Mouse (Mus musculus): ENCODE data around the gene Rpp30. TPM values are rescaled to one million over a fixed set of nuclear protein-coding genes. Genes with fewer than 3 reads are reported as not detected.

The Rpp30 gene
- 23.8 and 29.5 TPM in 2 replicates for polyA plus RNA-seq (2011; ENCODE audit: insufficient read length, low read depth, missing spikeins)

DNA sequence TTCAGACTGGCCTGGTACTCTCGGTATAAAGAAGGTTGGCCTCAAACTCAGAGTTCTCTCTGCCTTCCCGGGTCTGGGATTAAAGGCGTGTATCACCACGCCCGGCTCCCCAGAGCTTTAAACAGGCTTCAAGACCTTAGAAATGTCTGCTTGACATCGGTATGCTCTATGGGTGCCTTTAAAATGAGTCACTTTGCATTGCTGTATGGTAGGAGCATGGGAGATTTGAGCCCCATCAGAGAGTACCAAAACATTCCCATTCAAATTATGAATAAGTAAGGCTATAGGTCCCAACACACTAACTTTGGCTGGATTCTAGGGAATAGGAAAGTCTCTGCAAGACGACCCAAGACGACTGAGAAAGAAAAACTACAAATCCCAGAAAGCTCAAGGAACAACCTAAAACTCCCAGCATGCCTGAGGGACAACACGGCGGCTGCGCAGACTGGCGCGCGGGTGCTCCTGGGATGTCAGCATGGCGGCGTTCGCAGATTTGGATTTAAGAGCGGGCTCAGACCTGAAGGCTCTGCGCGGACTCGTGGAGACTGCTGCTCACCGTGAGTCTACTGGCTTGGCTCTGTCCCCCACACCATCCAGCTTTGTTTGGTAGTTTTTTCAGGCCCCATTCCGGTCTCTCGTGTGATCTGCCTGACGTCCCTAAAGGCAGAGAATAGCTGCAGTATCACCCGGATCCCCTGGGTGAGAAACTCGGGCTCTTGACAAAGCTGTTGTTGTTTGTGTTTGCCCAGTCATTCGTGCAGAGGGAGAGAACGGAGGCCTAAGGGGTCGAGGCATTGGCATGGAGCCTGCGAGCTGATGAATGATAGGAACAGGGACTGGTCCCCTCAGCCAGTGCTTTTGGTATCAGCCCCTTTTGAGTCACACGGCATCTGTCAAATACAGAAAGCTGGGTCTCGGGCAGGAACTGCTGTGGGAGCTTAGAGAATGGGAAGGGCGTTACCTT is at the start of gene Rpp30:
Gene Rpp30 (plus strand): TSS at position 455 of the 964 bp plus-strand sequence.
- TF ChIP-seq POLR2A (IDR thresholded peaks at IDR 0.05; ENCODE audit: low read depth, low read length) (peak; percentile 63), CTCF (IDR thresholded peaks at IDR 0.05; ENCODE audit: borderline replicate concordance, insufficient read depth, low read length) (no peak)
- H3K27ac ChIP-seq (ENCODE audit: insufficient read depth, low read length), result peak within 1 kb of the TSS; percentile 88
- H3K4me3 ChIP-seq (ENCODE audit: insufficient read depth, low read length), result peak within 1 kb of the TSS; percentile 93
- H3K4me1 ChIP-seq (ENCODE audit: control insufficient read depth, insufficient read depth, low read length), result no peaks in the 10 kb centered on the region; the same call in 1 of the 2 replicates

DNA sequence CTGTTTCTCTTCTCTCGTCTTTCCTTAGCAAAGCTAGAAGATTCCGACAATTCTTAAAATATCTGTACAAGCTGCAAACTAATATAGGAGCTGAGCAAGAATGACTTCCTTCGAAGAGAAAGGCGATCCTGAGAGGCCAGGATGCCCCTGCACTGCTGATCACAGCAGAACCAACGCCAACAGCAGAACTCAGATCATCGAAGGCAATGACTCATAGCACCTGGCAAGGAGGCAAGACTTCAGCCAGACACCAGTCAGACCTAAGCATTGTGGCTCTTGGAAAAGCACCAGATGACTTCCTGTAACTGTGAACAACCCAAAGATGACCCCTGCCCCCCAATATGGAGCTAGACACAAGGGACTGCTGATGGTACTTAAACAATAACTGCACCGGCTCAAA is 37.5 kb upstream of the Rpp30 start:
- H3K27ac ChIP-seq (ENCODE audit: insufficient read depth, low read length), result no peak overlapping the region
- H3K4me3 ChIP-seq (ENCODE audit: insufficient read depth, low read length), result no peak overlapping the region
- TF ChIP-seq POLR2A (IDR thresholded peaks at IDR 0.05; ENCODE audit: low read depth, low read length), result no peak
- no peak for TF ChIP-seq CTCF (IDR thresholded peaks at IDR 0.05; ENCODE audit: borderline replicate concordance, insufficient read depth, low read length)
- H3K4me1 ChIP-seq (ENCODE audit: control insufficient read depth, insufficient read depth, low read length), result no peaks in the 10 kb centered on the region

DNA sequence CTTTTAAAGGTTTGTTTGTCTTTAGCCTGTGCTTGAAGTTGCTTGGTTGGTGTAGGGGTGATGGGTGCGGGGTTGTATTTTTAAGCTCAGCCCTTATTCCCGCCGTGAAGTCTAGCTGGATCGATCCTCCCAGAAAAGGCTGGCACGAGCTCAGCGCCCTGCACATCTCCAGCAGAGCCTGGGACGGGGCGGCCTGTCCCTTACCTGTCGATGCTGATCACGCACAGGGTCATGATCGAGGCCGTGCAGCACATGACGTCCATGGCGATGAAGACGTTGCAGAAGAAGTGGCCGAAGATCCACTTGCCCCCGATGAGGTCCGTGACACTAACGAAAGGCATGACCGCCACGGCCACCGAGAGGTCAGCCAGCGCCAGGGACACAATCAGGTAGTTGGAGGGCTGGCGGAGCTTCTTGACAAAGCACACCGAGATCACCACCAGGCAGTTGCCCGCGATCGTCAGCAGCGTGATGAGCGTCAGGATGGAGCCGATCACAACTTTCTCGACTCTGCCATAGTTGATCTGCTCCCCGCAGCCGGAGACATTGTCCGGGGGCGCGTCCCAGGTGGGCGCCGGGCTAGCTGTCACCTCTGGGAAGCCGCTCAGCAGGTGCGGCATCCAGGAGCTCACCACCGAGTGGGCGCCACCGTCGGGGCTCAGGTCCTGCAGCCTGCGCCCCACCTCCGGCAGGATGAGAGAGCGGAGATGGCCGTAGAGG is 26.9 kb upstream of the Rpp30 start:
- Histone ChIP-seq H3K27ac (ENCODE audit: insufficient read depth, low read length) (no peak overlapping the region), H3K4me1 (ENCODE audit: control insufficient read depth, insufficient read depth, low read length) (no peaks in the 10 kb centered on the region), H3K4me3 (ENCODE audit: insufficient read depth, low read length) (peak overlapping the region; percentile 32)
- TF ChIP-seq POLR2A (IDR thresholded peaks at IDR 0.05; ENCODE audit: low read depth, low read length) (no peak), CTCF (IDR thresholded peaks at IDR 0.05; ENCODE audit: borderline replicate concordance, insufficient read depth, low read length) (no peak)

DNA sequence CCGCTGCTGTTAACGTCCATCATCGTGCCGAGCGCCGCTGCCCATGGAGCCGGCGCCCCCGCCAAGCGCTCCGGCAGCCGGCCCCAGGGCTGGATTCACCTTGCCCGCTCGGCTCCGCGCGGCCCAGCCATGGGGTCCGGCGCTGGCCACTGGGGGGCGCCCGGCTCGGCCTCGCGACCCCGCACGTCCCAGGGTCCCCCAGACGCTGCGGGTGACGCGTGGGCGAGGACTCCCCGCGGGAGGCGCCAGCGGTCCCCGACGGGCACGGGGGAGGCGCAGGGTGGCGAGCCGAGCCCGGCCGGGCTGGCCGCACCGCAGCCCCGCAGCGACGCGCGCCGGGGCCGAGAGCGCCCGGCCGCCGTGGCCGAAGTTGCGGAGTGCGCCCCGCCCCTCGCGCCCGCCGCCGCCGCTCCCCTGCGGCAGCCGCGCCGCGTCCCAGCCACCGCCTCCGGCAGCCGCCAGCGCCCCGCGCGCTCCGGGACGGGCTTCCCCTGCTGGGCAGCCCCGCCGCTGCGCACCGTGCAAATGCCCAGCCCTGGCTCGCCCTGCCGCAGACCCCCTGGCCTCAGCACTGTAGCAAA is 26.2 kb upstream of the Rpp30 start, which contains the start of gene Htr7:
Gene Htr7 (minus strand): TSS at position 277 of the 581 bp plus-strand sequence.
- H3K4me3 ChIP-seq (ENCODE audit: insufficient read depth, low read length), result peak within 1 kb of the TSS; percentile 32
- H3K4me1 ChIP-seq (ENCODE audit: control insufficient read depth, insufficient read depth, low read length), result no peaks in the 10 kb centered on the region
- H3K27ac ChIP-seq (ENCODE audit: insufficient read depth, low read length), result no peak within 1 kb of the TSS
- TF ChIP-seq POLR2A (IDR thresholded peaks at IDR 0.05; ENCODE audit: low read depth, low read length), result no peak
- TF ChIP-seq CTCF (IDR thresholded peaks at IDR 0.05; ENCODE audit: borderline replicate concordance, insufficient read depth, low read length), result no peak

DNA sequence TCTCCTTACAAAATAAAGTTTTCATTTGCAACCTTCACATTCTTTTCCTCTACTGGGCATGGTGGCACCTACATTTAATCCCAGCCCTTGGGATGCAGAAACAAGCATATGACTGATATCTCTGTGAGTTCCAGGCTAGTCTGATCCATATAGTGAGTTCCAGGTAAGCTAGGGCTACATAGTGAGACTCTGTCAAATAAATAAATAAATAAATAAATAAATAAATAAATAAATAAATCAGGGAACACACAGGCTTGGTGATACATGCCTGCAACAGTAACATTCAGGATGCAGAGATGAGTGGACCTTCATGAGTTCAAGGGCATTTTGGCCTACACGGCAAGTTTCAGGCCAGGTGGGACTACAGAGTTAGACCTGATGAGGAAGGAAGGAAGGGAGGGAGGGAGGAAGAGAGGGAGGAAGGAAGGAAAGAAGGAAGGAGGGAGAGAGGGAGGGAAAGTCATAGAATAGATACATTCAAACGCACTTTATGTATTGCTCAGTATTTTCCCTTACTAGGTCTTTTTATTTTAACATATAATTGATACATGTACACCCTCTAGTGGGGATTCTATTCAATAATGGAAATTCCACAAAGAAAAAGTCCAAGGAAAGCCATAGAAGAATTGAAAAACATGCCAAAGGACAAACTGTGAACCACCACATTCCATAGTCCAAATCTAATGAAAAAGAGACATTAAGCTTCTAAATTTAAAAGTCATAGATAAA is 20.6 kb upstream of the Rpp30 start:
- no peak for TF ChIP-seq POLR2A (IDR thresholded peaks at IDR 0.05; ENCODE audit: low read depth, low read length)
- no peak for TF ChIP-seq CTCF (IDR thresholded peaks at IDR 0.05; ENCODE audit: borderline replicate concordance, insufficient read depth, low read length)
- no peaks in the 10 kb centered on the region for H3K4me1 ChIP-seq (ENCODE audit: control insufficient read depth, insufficient read depth, low read length)
- no peak overlapping the region for H3K4me3 ChIP-seq (ENCODE audit: insufficient read depth, low read length)
- no peak overlapping the region for H3K27ac ChIP-seq (ENCODE audit: insufficient read depth, low read length)

DNA sequence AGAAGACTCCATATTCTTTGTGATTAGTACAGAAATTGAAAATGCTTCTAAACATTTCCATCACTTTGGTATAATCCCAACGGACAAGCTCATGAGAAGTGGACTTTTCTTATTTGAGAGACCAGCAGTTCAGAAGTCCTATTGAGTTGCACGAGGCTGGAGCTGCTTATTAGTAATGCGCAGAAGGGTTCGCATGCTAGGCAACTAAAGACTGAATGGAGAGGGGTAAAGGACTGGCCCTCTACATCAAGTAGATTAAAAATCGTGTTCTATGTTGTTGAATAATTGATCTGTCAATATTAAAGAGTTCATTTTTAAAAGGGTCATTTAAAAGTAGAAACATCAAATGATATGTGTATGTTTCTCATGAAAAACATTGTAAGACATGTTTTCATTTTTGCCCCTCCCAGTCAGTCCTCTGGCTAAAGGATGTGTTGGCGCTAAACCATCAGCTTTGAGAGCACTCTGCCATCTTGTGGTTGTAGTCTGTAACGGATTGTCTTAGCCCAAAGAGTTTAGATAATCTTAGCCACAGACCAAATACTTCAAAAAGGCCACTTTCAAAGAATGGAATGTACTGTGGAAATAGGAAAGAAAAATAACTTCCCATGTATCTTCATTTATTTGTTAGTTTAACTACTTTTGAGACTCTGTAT is 782 bp upstream of the Rpp30 start:
- Histone ChIP-seq H3K27ac (ENCODE audit: insufficient read depth, low read length) (peak overlapping the region; percentile 88), H3K4me1 (ENCODE audit: control insufficient read depth, insufficient read depth, low read length) (no peaks in the 10 kb centered on the region; the same call in 1 of the 2 replicates), H3K4me3 (ENCODE audit: insufficient read depth, low read length) (peak overlapping the region; percentile 93; the same call in 1 of the 2 replicates)
- TF ChIP-seq POLR2A (IDR thresholded peaks at IDR 0.05; ENCODE audit: low read depth, low read length) (no peak), CTCF (IDR thresholded peaks at IDR 0.05; ENCODE audit: borderline replicate concordance, insufficient read depth, low read length) (0 out of 2 replicates have a peak, but pooled peaks have one; percentile 15)

DNA sequence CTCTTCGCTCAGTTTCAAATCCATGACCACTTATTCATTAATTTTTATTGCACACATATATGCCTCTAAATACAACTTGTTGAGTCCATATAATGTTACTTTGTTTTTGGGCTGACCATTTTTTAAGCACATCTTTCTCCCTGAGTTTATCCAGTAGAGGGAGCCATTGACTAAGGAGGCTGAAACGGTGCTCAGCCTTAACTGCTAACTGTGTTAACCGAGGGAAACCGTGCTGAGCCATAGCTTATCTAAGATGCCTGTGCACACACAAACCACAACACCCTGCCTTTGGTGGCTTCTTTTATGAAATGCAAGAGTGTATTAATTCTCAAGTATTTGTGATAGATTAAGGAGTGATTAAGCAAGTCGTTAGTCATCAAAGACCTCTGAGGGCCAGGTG is 7.3 kb downstream of the Rpp30 start:
- no peak overlapping the region for H3K4me3 ChIP-seq (ENCODE audit: insufficient read depth, low read length)
- H3K27ac ChIP-seq (ENCODE audit: insufficient read depth, low read length), result no peak overlapping the region
- TF ChIP-seq CTCF (IDR thresholded peaks at IDR 0.05; ENCODE audit: borderline replicate concordance, insufficient read depth, low read length) (peak; percentile 30; the same call in 1 of the 2 replicates), POLR2A (IDR thresholded peaks at IDR 0.05; ENCODE audit: low read depth, low read length) (no peak)
- no peaks in the 10 kb centered on the region for H3K4me1 ChIP-seq (ENCODE audit: control insufficient read depth, insufficient read depth, low read length)

DNA sequence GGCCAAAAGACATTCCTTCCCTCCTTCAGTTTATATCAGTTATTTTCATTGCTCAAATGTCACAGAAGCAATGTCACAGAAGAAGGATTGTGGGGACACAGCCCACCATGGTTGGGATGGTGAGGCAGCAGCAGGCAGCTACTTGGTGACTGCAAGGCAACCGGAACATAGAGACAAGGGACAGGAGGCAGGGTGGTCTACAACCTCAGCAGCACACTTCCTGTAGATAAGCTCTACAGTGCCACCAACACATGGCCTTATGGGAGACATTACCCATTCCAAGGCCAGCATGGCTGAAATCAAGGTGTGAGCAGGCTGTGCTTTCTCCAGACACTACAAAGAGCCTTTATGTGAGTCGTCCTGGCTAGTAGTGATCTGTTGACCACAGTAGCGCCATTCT is 13.7 kb downstream of the Rpp30 start:
- H3K4me3 ChIP-seq (ENCODE audit: insufficient read depth, low read length), result no peak overlapping the region
- no peak overlapping the region for H3K27ac ChIP-seq (ENCODE audit: insufficient read depth, low read length)
- TF ChIP-seq POLR2A (IDR thresholded peaks at IDR 0.05; ENCODE audit: low read depth, low read length) (no peak), CTCF (IDR thresholded peaks at IDR 0.05; ENCODE audit: borderline replicate concordance, insufficient read depth, low read length) (no peak)
- H3K4me1 ChIP-seq (ENCODE audit: control insufficient read depth, insufficient read depth, low read length), result no peaks in the 10 kb centered on the region
